30 mouse cellular contexts compared by ENCODE assay signal in genomic region chr5:68318979-68319378, GRCm38 (mm10).
"Had no signal": no experiment of that assay in that cellular context is flagged by ENCODE, and none has a peak within 500 bp of the region (broad histone marks: within the 10 kb centered on the region; RNA-seq: fewer than 3 reads in every experiment).

No protein-coding gene starts in this region.

- H3K36me3 ChIP-seq: limb, embryonic 10.5 days; limb, embryonic 12.5 days; limb, embryonic 13.5 days; limb, embryonic 15.5 days; liver, embryonic 12.5 days; liver, embryonic 13.5 days; liver, embryonic 15.5 days; midbrain, embryonic 10.5 days; midbrain, embryonic 12.5 days; midbrain, embryonic 13.5 days; midbrain, embryonic 15.5 days; neural tube, embryonic 12.5 days had no signal

- DNase-seq: layer of hippocampus, postnatal 36 days; left cerebral cortex, postnatal 4 days; liver; liver, embryonic 13.5 days; liver, postnatal 0 days; lung, adult 18-20 months; lung, adult 2 months; lung, postnatal 10 days; lung, postnatal 14 days; lung, postnatal 36 days; midbrain, embryonic 14.5 days had no signal

- H3K9me3 ChIP-seq: limb, embryonic 10.5 days; limb, embryonic 12.5 days; limb, embryonic 13.5 days; limb, embryonic 15.5 days; liver, embryonic 12.5 days; liver, embryonic 13.5 days; liver, embryonic 15.5 days; megakaryocyte, embryonic 14.5 days; midbrain, embryonic 10.5 days; midbrain, embryonic 12.5 days; midbrain, embryonic 13.5 days; midbrain, embryonic 15.5 days; neural tube, embryonic 12.5 days had no signal

- H3K4me1 ChIP-seq: limb, embryonic 10.5 days; limb, embryonic 12.5 days; limb, embryonic 13.5 days; limb, embryonic 15.5 days; liver, embryonic 12.5 days; liver, embryonic 13.5 days; liver, embryonic 15.5 days; megakaryocyte, embryonic 14.5 days; midbrain, embryonic 10.5 days; midbrain, embryonic 12.5 days; midbrain, embryonic 13.5 days; midbrain, embryonic 15.5 days; neural tube, embryonic 12.5 days had no signal

- ATAC-seq: liver, embryonic 12.5 days; liver, postnatal 0 days; midbrain, embryonic 13.5 days; midbrain, embryonic 15.5 days; midbrain, embryonic 16.5 days had no signal

- H3K9ac ChIP-seq: limb, embryonic 12.5 days; limb, embryonic 13.5 days; limb, embryonic 15.5 days; liver, embryonic 12.5 days; liver, embryonic 13.5 days; liver, embryonic 14.5 days; liver, embryonic 15.5 days; liver, postnatal 0 days; midbrain, embryonic 12.5 days; midbrain, embryonic 13.5 days; midbrain, embryonic 15.5 days; neural tube, embryonic 12.5 days had no signal

- H3K4me3 ChIP-seq: left cerebral cortex, adult 2 months; limb, embryonic 10.5 days; limb, embryonic 12.5 days; limb, embryonic 13.5 days; limb, embryonic 15.5 days; liver, embryonic 12.5 days; liver, embryonic 13.5 days; liver, embryonic 15.5 days; megakaryocyte, embryonic 14.5 days; midbrain, embryonic 10.5 days; midbrain, embryonic 12.5 days; midbrain, embryonic 13.5 days; midbrain, embryonic 15.5 days; myocyte; neural tube, embryonic 12.5 days had no signal

- H3K27me3 ChIP-seq: limb, embryonic 12.5 days; limb, embryonic 13.5 days; limb, embryonic 15.5 days; liver, embryonic 12.5 days; liver, embryonic 13.5 days; liver, embryonic 15.5 days; megakaryocyte, embryonic 14.5 days; midbrain, embryonic 12.5 days; midbrain, embryonic 13.5 days; midbrain, embryonic 15.5 days; neural tube, embryonic 12.5 days had no signal

- H3K4me2 ChIP-seq: limb, embryonic 12.5 days; limb, embryonic 13.5 days; limb, embryonic 15.5 days; liver, embryonic 11.5 days; liver, embryonic 12.5 days; liver, embryonic 13.5 days; liver, embryonic 15.5 days; midbrain, embryonic 11.5 days; midbrain, embryonic 12.5 days; midbrain, embryonic 13.5 days; midbrain, embryonic 15.5 days; neural tube, embryonic 12.5 days had no signal

- H3K27ac ChIP-seq: left cerebral cortex, adult 2 months; limb, embryonic 10.5 days; limb, embryonic 12.5 days; limb, embryonic 13.5 days; limb, embryonic 15.5 days; liver, embryonic 12.5 days; liver, embryonic 13.5 days; liver, embryonic 14.5 days; liver, embryonic 15.5 days; macrophage; midbrain, embryonic 10.5 days; midbrain, embryonic 12.5 days; midbrain, embryonic 13.5 days; midbrain, embryonic 15.5 days; neural tube, embryonic 12.5 days had no signal
